Mouse (Mus musculus): ENCODE data around the gene Adm.

- TF ChIP-seq POLR2A (IDR thresholded peaks at IDR 0.05; ENCODE audit: borderline replicate concordance, insufficient read depth, low read length) (no peak), CTCF (IDR thresholded peaks at IDR 0.05; ENCODE audit: borderline replicate concordance, insufficient read depth, low read depth, low read length) (no peak)
These were observed 370 bp upstream of the Adm start for GRCm38 (mm10) chr7:110627099-110627482.
